Mouse (Mus musculus) layer of hippocampus, adult 2 months (tissue): ENCODE results near the gene Ahnak. TPM values are rescaled to one million over a fixed set of nuclear protein-coding genes. Genes with fewer than 3 reads are reported as not detected.
"Not testable (repeated sequence)": the region's sequence is repeated elsewhere in the genome, so short reads cannot be mapped to it uniquely, and the experiment has no call there.

Source experiments
- DNase-seq, 2 experiments: peaks; one replicate each; pipeline ENCODE4 v3.0.0; 2022; ENCODE audit warnings: low spot score in 2 of 2
- H3K27ac ChIP-seq: fragments of 200-600 bp; 2 replicates; pipeline ENCODE4 v1.8.1; 2022
- H3K4me3 ChIP-seq: fragments of 200-600 bp; 2 replicates; pipeline ENCODE4 v1.8.1; 2022; ENCODE audit warnings: mild to moderate bottlenecking
- CTCF ChIP-seq: fragments of 200-600 bp; conservative IDR thresholded peaks from 2 replicates; pipeline ENCODE4 v1.8.1; 2022; ENCODE audit warnings: antibody characterized with exemption, mild to moderate bottlenecking, moderate library complexity
- total RNA-seq, 2 experiments: library from RNA; stranded (reverse); gene quantifications; 2 replicates each; pipeline ENCODE4 v1.2.3; 2021

The Ahnak gene
- total RNA-seq, 2 experiments from 2014 or later: 19.4 to 21.9 TPM

- no peak overlapping the region for H3K27ac ChIP-seq
- no peak for DNase-seq
- no peak overlapping the region for H3K4me3 ChIP-seq
- TF ChIP-seq CTCF: no peak
Observed at GRCm38 (mm10) chr19:9040649-9041048, 51.6 kb downstream of the Ahnak start.

GRCm38 (mm10) chr19:9041074-9041473 is 52.0 kb downstream of the Ahnak start:
- Histone ChIP-seq H3K27ac (no peak overlapping the region), H3K4me3 (no peak overlapping the region)
- no peak for TF ChIP-seq CTCF
- no peak for DNase-seq

- no peak for TF ChIP-seq CTCF
- H3K27ac ChIP-seq: no peak overlapping the region
- no peak for DNase-seq
- no peak overlapping the region for H3K4me3 ChIP-seq
Observed at GRCm38 (mm10) chr19:9043123-9043522, 54.0 kb downstream of the Ahnak start.

GRCm38 (mm10) chr19:9044291-9044690 is 55.2 kb downstream of the Ahnak start:
- DNase-seq: no peak
- H3K27ac ChIP-seq: no peak overlapping the region
- TF ChIP-seq CTCF: no peak
- H3K4me3 ChIP-seq: no peak overlapping the region

GRCm38 (mm10) chr19:9047207-9047945 is 58.3 kb downstream of the Ahnak start:
- H3K4me3 ChIP-seq: no peak overlapping the region
- TF ChIP-seq CTCF: no peak
- no peak for DNase-seq
- H3K27ac ChIP-seq: no peak overlapping the region

GRCm38 (mm10) chr19:9047946-9048387 is 58.9 kb downstream of the Ahnak start:
- no peak overlapping the region for H3K4me3 ChIP-seq
- DNase-seq: no peak
- no peak overlapping the region for H3K27ac ChIP-seq
- no peak for TF ChIP-seq CTCF

- Histone ChIP-seq H3K27ac (no peak overlapping the region), H3K4me3 (no peak overlapping the region)
- TF ChIP-seq CTCF: no peak
- DNase-seq: no peak
Observed at GRCm38 (mm10) chr19:9048981-9049687, 60.0 kb downstream of the Ahnak start.

GRCm38 (mm10) chr19:9050294-9051229 is 61.5 kb downstream of the Ahnak start:
- no peak overlapping the region for H3K4me3 ChIP-seq
- TF ChIP-seq CTCF: no peak
- no peak overlapping the region for H3K27ac ChIP-seq

GRCm38 (mm10) chr19:9051985-9052384 is 62.9 kb downstream of the Ahnak start:
- H3K27ac ChIP-seq, H3K4me3 ChIP-seq, DNase-seq: not testable (repeated sequence)

More at GRCm38 (mm10) chr19:9050294-9051229, 61.5 kb downstream of the Ahnak start:
- DNase-seq: no peak

- H3K4me3 ChIP-seq: no peak overlapping the region
- DNase-seq: no peak
- no peak for TF ChIP-seq CTCF
- no peak overlapping the region for H3K27ac ChIP-seq
Observed at GRCm38 (mm10) chr19:9052803-9053431, 63.8 kb downstream of the Ahnak start.

GRCm38 (mm10) chr19:9055153-9055552 is 66.1 kb downstream of the Ahnak start:
- no peak for DNase-seq
- H3K27ac ChIP-seq: no peak overlapping the region
- no peak overlapping the region for H3K4me3 ChIP-seq
- TF ChIP-seq CTCF: peak; percentile 74

GRCm38 (mm10) chr19:9055703-9056355 is 66.7 kb downstream of the Ahnak start:
- no peak overlapping the region for H3K27ac ChIP-seq
- DNase-seq: no peak
- H3K4me3 ChIP-seq: no peak overlapping the region
- TF ChIP-seq CTCF: no peak
